In the genomic region with DNA sequence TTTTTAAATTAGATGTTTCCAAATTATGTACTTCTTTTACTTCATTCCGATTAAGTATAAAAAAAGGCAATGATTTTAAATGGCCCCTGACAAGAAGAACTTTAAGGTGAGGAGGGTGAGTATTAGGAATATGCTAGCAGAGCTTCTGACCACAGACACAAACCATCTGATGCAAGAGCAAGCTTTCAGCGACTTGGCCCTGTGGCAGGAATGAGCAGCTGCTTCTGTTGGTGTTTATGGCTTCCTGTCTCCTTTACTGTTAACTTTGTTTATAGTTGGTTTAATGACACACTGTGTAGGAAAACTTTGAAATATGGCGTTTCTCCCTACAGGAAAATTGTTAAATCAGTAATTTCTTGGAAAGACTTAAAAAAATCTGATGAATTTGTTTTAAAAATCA, we compare ENCODE assay signal across 11 mouse cellular contexts. TPM values are rescaled to one million over a fixed set of nuclear protein-coding genes. Genes with fewer than 3 reads are reported as not detected.
"Had no signal": no experiment of that assay in that cellular context is flagged by ENCODE, and none has a peak within 500 bp of the region (broad histone marks: within the 10 kb centered on the region; RNA-seq: fewer than 3 reads in every experiment).

No protein-coding gene starts in this region.

- H3K9ac ChIP-seq: hindbrain, embryonic 15.5 days; limb, embryonic 13.5 days; liver, embryonic 14.5 days; midbrain, embryonic 15.5 days; neural tube, embryonic 13.5 days; stomach, embryonic 15.5 days had no signal

- H3K9me3 ChIP-seq: hindbrain, embryonic 15.5 days; limb, embryonic 13.5 days; midbrain, embryonic 10.5 days; midbrain, embryonic 15.5 days; neural tube, embryonic 13.5 days; stomach, embryonic 15.5 days had no signal

- H3K4me3 ChIP-seq: hindbrain, embryonic 15.5 days; limb, embryonic 13.5 days; midbrain, embryonic 10.5 days; midbrain, embryonic 15.5 days; neural tube, embryonic 13.5 days; stomach, embryonic 15.5 days had no signal

- ATAC-seq: midbrain, embryonic 15.5 days had no signal

- H3K4me1 ChIP-seq: hindbrain, embryonic 15.5 days; limb, embryonic 13.5 days; midbrain, embryonic 15.5 days; neural tube, embryonic 13.5 days; stomach, embryonic 15.5 days had no signal

- H3K27me3 ChIP-seq: hindbrain, embryonic 15.5 days; limb, embryonic 13.5 days; midbrain, embryonic 15.5 days; neural tube, embryonic 13.5 days; stomach, embryonic 15.5 days had no signal

- H3K36me3 ChIP-seq: hindbrain, embryonic 15.5 days; limb, embryonic 13.5 days; midbrain, embryonic 10.5 days; midbrain, embryonic 15.5 days; neural tube, embryonic 13.5 days; stomach, embryonic 15.5 days had no signal

- H3K27ac ChIP-seq: hindbrain, embryonic 15.5 days; limb, embryonic 13.5 days; liver, embryonic 14.5 days; midbrain, embryonic 10.5 days; midbrain, embryonic 15.5 days; neural tube, embryonic 13.5 days; stomach, embryonic 15.5 days had no signal

- H3K4me2 ChIP-seq: hindbrain, embryonic 15.5 days; limb, embryonic 13.5 days; midbrain, embryonic 15.5 days; neural tube, embryonic 13.5 days; stomach, embryonic 15.5 days had no signal

- DNase-seq: kidney, adult 8-10 months; right cerebral cortex, postnatal 14 days; thymus, postnatal 4 days had no signal

RNA-seq across cellular contexts. Expression of gene 4930550C14Rik, which starts 25.5 kb away (rescaled TPM):
- polyA plus RNA-seq: liver, adult 2 months had no signal
